Mouse (Mus musculus): ENCODE measurements around the gene Olfr330.
"Not testable (repeated sequence)": the region's sequence is repeated elsewhere in the genome, so short reads cannot be mapped to it uniquely, and the experiment has no call there.

The Olfr330 gene

DNA sequence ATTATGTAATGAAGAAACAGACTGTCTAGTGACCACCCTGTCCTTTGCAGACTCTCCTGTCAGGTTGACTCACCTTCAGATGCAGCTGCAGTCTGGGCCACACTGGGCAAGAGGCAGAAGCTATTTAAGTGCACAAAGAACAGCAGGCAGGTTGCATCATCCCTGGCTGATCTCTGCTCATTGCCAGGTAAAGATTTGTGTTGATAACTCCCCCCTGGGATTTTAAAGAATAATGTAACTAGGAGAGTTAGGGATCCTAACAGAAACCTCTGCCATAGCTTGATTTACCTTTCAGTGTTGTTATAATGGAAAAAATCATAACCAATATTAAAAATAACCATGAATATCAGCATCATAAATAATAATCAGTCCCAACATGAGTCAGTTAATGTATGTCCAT lies at the start of gene Olfr330:
Gene Olfr330, minus strand, starts transcription at position 101 of the 400 bp plus-strand sequence.
- DNase-seq (ENCODE audit: low read depth, low spot score), result not testable (repeated sequence)

DNA sequence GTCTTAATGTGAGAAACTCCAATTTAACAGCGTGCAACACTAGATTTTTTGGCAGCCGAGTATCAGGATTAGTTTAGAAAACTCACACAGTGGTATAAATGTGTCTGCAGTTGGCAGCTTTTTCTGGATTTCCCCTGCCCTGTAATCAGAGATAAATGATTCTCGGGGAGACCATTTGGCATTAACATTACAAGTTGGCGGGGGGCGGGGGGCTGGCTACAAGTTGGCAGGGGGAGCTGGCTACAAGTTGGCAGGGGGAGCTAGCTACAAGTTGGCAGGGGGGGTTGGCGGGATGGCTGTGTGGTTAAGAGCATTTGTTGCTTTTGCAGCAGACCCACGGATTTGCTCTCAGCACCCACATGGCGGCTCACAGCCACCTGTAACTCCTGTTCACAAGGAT lies 44.0 kb upstream of the Olfr330 start:
- no peak for DNase-seq (ENCODE audit: low read depth, low spot score)

DNA sequence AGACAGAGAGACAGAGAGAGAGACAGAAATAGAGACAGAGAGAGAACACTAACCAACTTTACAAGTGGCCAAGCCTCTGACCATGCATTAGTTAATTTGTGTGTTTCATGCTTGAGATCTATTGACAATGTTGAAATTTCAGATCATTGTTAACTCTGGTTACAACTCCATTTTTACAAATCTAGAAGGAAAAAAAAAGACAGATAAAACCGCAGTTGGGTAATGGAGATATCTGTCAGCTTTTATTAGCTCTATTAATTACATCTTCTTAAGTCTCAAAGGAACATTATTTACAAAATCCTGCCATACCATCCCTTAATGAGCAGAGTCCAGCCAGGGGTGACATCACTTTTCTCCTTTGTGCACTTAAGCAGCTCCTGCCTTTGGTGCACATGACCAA lies 42.8 kb upstream of the Olfr330 start, which contains the start of gene Olfr325:
Gene Olfr325, plus strand, starts transcription at position 301 of the 400 bp plus-strand sequence.
- no peak for DNase-seq (ENCODE audit: low read depth, low spot score)

DNA sequence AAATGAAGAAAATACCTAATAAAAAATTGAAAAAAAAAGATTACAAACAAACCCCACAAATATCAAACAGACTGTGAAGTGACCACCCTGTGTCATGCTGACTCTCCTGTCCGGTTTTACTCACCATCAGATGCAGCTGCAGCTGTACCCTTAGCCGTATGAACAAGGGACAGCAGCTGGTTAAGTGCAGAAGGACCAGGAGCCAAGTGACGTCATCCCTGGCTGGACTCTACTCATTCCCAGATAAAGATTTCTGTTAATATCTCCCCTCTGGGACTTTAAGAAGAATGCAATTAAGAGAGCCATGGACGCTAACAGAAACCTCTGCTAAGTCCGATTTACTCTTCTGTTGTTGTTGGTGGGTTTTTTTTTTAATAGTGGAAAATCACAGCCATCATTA lies 35.8 kb upstream of the Olfr330 start, which contains the start of gene Olfr224:
Gene Olfr224, minus strand, starts transcription at position 149 of the 400 bp plus-strand sequence.
- DNase-seq (ENCODE audit: low read depth, low spot score), result no peak

DNA sequence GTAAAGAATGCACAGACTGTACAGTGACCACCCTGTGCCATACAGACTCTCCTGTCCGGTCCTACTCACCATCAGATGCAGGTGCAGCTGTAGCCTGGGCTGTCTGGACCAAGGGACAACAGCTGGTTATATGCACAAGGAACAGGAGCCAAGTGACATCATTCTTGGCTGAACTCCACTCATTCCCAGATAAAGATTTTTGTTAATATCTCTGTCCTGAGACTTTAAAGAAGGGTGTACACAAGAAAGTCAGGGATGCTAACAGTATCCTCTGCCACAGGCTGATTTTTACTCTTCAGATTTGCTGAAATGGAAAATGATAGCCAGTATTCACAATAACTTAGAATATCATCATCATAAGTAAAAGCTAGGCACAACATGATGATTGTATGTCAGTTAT lies 20.9 kb upstream of the Olfr330 start, which contains the start of gene Olfr328:
Gene Olfr328, minus strand, starts transcription at position 101 of the 400 bp plus-strand sequence.
- no peak for DNase-seq (ENCODE audit: low read depth, low spot score)

DNA sequence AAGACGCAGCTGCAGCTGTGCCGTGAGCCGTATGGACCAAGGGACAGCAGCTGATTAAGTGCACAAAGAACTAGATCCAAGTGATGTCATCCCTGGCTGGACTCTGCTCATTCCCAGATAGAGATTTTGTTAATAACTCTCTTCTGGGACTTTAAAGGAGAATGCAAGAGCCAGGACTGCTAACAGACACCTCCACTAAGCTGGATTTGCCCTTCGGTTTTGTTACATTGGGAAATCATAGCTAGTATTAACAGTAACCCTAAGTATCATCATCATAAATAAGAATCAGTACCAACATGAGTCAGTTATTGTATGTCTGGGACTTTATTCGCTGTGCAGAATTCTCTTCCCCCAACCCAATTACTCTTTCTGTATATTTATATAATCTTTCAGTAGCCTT lies 11.7 kb upstream of the Olfr330 start, which contains the start of gene Olfr329-ps:
Gene Olfr329-ps, minus strand, starts transcription at position 101 of the 400 bp plus-strand sequence.
- no peak for DNase-seq (ENCODE audit: low read depth, low spot score)

DNA sequence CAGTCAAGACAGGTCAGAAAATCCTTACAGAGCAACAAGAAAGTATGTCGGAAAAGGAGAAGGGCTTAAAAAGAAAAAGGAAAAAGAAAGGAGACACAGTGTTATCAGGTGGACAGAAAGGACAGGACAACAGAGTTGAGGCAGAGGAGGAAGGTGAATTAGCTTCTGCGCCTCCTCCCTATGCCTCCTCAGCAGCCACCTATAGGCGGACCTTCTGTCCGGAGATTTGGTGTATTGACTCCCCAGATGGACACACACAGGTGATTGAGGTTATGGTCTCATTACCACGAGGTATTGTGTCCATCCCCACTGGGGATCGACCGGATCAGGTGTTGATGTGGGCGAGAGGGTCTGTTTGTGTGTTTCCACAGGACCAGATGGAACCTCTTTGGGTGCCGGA lies 14.9 kb downstream of the Olfr330 start:
- DNase-seq (ENCODE audit: low read depth, low spot score), result not testable (repeated sequence)

DNA sequence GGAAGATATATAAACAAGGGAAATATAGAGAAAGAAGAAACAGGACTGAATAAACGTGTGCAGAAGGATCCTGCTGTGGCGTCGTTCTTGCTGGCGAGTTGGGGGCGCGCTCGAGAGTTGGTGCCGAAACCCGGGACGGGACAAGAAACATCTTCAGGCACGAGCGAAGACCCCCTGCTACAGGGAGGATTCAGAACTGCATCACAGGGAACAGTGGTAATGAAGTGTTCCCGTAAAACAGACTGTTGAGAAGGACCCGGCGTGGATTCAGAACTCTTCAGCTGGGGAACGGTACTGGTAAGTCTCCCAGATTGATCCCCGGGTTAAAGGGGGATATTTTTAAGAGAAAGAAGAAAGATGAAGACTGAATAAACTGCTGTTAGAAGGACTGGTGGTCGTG lies 15.7 kb downstream of the Olfr330 start:
- DNase-seq (ENCODE audit: low read depth, low spot score), result not testable (repeated sequence)

DNA sequence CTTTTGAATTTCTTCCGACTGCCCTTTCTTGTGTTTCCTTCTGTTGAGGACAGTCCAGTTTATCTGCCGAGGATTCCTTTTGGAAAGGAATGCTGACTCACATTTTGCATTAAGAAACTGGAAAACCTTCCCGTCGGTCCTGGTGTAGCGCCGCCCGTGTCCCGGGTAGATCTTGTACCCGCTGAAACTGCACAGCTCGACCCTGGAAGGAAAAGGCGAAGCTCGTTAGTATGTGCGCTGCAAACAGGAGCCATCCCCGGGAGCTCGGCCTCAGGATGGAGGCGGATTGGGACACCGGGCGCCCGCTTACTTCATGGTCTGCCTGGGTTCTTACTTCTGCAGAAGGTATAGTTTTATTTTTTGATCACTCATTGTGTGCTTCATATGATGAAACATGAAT lies 25.6 kb downstream of the Olfr330 start:
- not testable (repeated sequence) for DNase-seq (ENCODE audit: low read depth, low spot score)

DNA sequence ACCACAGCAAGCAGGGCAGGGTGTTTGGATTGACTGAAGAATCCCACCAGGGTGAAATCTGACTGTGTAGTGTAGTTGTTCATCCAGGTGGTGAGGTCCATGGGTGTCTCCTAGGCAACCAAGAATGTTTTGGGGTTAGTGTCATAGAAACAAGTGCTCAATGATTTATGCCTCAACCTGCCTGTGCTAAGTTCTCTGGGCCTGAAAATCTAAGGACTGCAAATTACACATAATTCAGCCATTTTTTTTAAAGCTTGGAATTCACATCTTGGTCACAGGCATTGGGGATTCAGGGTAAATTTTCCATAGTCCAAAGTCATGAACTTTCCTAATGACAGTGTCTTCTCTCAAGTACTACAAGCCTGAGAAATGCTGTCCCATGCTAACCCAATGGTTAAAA lies 32.2 kb downstream of the Olfr330 start, which contains the start of gene Olfr331:
Gene Olfr331, minus strand, starts transcription at position 101 of the 400 bp plus-strand sequence.
- not testable (repeated sequence) for DNase-seq (ENCODE audit: low read depth, low spot score)

DNA sequence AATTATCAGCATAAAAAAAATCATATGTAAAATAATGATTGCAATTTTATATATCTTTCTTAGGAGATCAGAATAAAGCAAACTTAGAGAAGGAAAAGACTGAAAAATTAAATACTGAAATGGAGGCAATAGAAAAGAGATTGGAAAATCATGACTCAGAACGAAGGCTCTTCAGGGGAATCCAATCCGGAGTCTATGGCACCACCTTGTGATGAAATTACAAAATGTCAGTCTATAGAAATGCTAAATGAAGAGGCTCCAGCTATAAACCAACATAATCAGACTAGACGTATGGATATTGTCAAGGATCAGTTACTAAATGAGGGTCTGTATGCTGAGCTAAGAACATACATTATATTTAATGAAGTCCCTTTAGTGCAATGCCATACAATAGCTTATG lies 35.3 kb downstream of the Olfr330 start:
- DNase-seq (ENCODE audit: low read depth, low spot score), result no peak

DNA sequence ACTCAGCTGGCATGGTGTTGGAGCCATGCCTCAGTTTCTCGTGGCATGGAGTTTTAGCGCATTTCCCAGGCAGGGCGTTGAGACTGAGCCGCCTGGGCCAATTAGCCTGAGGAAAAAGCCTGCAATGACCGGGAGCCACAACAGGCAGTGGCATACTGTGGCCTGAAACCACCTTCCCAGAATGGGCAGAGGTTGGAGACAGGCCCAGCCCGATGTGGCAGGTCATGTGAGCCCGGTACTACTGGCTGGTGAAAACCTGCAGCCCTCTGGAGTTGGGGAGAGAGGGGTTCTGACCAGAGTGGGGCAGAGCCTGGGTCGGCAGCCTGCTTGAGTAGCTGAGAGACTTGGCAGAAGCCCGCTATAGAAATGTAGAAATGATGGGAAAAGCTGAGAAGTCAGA lies 35.9 kb downstream of the Olfr330 start:
- DNase-seq (ENCODE audit: low read depth, low spot score), result no peak

DNA sequence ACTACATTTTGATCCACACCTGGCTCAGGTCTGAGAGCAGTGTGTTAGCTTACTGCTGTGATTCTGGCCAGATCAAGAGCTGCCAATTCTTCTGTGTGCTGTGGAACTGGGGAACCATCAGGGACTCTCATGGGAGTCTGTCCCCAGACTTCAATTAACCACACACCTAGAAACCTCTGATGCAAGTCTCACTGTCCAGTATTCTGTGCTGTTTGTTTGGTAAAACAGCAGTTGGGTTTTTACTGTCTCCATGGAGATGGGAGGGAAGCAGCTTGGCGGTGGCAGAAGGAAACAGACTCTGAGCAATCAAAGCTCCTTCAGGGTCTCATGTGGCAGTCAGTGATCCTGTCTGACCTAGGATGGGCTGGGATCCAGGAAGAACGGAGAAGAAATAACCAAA lies 42.2 kb downstream of the Olfr330 start, which contains the start of gene Olfr332:
Gene Olfr332, minus strand, starts transcription at position 101 of the 400 bp plus-strand sequence.
- DNase-seq (ENCODE audit: low read depth, low spot score), result no peak
